Mouse (Mus musculus): Measurements from ENCODE around the gene Kcnk4. TPM values are rescaled to one million over a fixed set of nuclear protein-coding genes. Genes with fewer than 3 reads are reported as not detected.

Gene Kcnk4
- total and polyA plus RNA-seq, 3 experiments, result 0.15 to 1.8 TPM; not detected in 1

GRCm38 (mm10) chr19:6907094-6907493, 27.2 kb downstream of the Kcnk4 start:
- H3K4me1 ChIP-seq (ENCODE audit: control insufficient read depth in 1 of 2, insufficient read depth in 2 of 2, low read length in 2 of 2), result peaks cover 0 to 8% of the 10 kb centered on the region in 2 experiments; a peak in 2 of 4 replicates
- H3K27ac ChIP-seq (ENCODE audit: control insufficient read depth, low read depth, low read length), result no peak overlapping the region
- DNase-seq (ENCODE audit: low read depth, low spot score), result no peak
- H3K9me3 ChIP-seq (replicated peaks; ENCODE audit: insufficient read depth, low read length), result no peaks in the 10 kb centered on the region
- H3K9ac ChIP-seq (ENCODE audit: control insufficient read depth, low read depth, low read length, poor library complexity, severe bottlenecking), result no peak overlapping the region
- H3K27me3 ChIP-seq (ENCODE audit: control insufficient read depth in 1 of 2, insufficient read depth in 2 of 2, low read length in 2 of 2), result no peaks in the 10 kb centered on the region
- peaks cover 0 to 10% of the 10 kb centered on the region in 2 experiments for H3K36me3 ChIP-seq (ENCODE audit: control insufficient read depth in 1 of 2, insufficient read depth in 2 of 2, low read length in 2 of 2)
- H3K4me3 ChIP-seq (ENCODE audit: control insufficient read depth in 1 of 2, insufficient read depth in 1 of 2, low read depth in 2 of 2, low read length in 2 of 2), result no peak overlapping the region
- peaks cover 30% of the 10 kb centered on the region for H3K79me2 ChIP-seq (ENCODE audit: control insufficient read depth, insufficient read depth, low read length, poor library complexity)
- TF ChIP-seq NRF1 (IDR thresholded peaks at IDR 0.05; ENCODE audit: insufficient read depth, low read depth, low read length, poor library complexity, severe bottlenecking) (no peak), CHD1 (IDR thresholded peaks at IDR 0.05; ENCODE audit: low read depth, low read length) (no peak), USF2 (IDR thresholded peaks at IDR 0.05; ENCODE audit: borderline replicate concordance in 1 of 2, insufficient read depth in 1 of 2, low read depth in 1 of 2, low read length in 2 of 2) (no peak), TAL1 (IDR thresholded peaks at IDR 0.05; ENCODE audit: low read length) (no peak), RCOR1 (IDR thresholded peaks at IDR 0.05; ENCODE audit: low read depth, low read length) (no peak), TBP (IDR thresholded peaks at IDR 0.05; ENCODE audit: low read depth, low read length) (no peak)

- no peak overlapping the region for H3K4me3 ChIP-seq (ENCODE audit: control insufficient read depth in 1 of 2, insufficient read depth in 1 of 2, low read depth in 2 of 2, low read length in 2 of 2)
- H3K4me1 ChIP-seq (ENCODE audit: control insufficient read depth in 1 of 2, insufficient read depth in 2 of 2, low read length in 2 of 2), result peaks cover 0 to 8% of the 10 kb centered on the region in 2 experiments; a peak in 2 of 4 replicates
- H3K9me3 ChIP-seq (replicated peaks; ENCODE audit: insufficient read depth, low read length), result no peaks in the 10 kb centered on the region
- H3K27ac ChIP-seq (ENCODE audit: control insufficient read depth, low read depth, low read length), result no peak overlapping the region
- no peak for DNase-seq (ENCODE audit: low read depth, low spot score)
- H3K79me2 ChIP-seq (ENCODE audit: control insufficient read depth, insufficient read depth, low read length, poor library complexity), result peaks cover 25% of the 10 kb centered on the region
- no peak overlapping the region for H3K9ac ChIP-seq (ENCODE audit: control insufficient read depth, low read depth, low read length, poor library complexity, severe bottlenecking)
- H3K36me3 ChIP-seq (ENCODE audit: control insufficient read depth in 1 of 2, insufficient read depth in 2 of 2, low read length in 2 of 2), result peaks cover 0 to 8% of the 10 kb centered on the region in 2 experiments; a peak in 3 of 4 replicates
- TF ChIP-seq MAFK (IDR thresholded peaks at IDR 0.05; ENCODE audit: borderline replicate concordance, low read depth, low read length) (no peak), ETS1 (IDR thresholded peaks at IDR 0.05; ENCODE audit: low read depth, low read length) (no peak), UBTF (IDR thresholded peaks at IDR 0.05; ENCODE audit: borderline replicate concordance, insufficient read depth, low read depth, low read length) (no peak), SMC3 (IDR thresholded peaks at IDR 0.05; ENCODE audit: low read depth, low read length) (no peak), ZKSCAN1 (IDR thresholded peaks at IDR 0.05; ENCODE audit: low read depth, low read length) (no peak), NELFE (IDR thresholded peaks at IDR 0.05; ENCODE audit: low read depth, low read length) (no peak), MYB (IDR thresholded peaks at IDR 0.05; ENCODE audit: low read depth, low read length) (no peak), POLR2A (IDR thresholded peaks at IDR 0.05; ENCODE audit: control insufficient read depth in 1 of 2, insufficient read depth in 1 of 2, low read depth in 1 of 2, low read length in 2 of 2, poor library complexity in 1 of 2) (no peak), USF1 (IDR thresholded peaks at IDR 0.05; ENCODE audit: low read depth, low read length) (no peak), ZNF384 (IDR thresholded peaks at IDR 0.05; ENCODE audit: low read depth, low read length) (no peak), RAD21 (IDR thresholded peaks at IDR 0.05; ENCODE audit: low read depth, low read length) (no peak), HCFC1 (IDR thresholded peaks at IDR 0.05; ENCODE audit: low read depth, low read length) (no peak), TBP (IDR thresholded peaks at IDR 0.05; ENCODE audit: low read depth, low read length) (no peak), POLR2AphosphoS2 (IDR thresholded peaks at IDR 0.05; ENCODE audit: low read length) (no peak), POLR2AphosphoS5 (IDR thresholded peaks at IDR 0.05; ENCODE audit: borderline replicate concordance, low read depth, low read length) (no peak)
- H3K27me3 ChIP-seq (ENCODE audit: control insufficient read depth in 1 of 2, insufficient read depth in 2 of 2, low read length in 2 of 2), result no peaks in the 10 kb centered on the region
Measured at GRCm38 (mm10) chr19:6906199-6906598, 28.1 kb downstream of the Kcnk4 start.

Data from MEL (cell line).